Mouse (Mus musculus) skeletal muscle tissue, adult 2 months (tissue): ENCODE measurements around the gene Macf1.

Experiments used
- DNase-seq: peaks from one replicate; pipeline ENCODE4 v3.0.0-alpha.2; 2012; ENCODE audit warnings: low read depth, low spot score

Macf1 gene

GRCm38 (mm10) chr4:123409752-123410151 lies 274.4 kb downstream of the Macf1 start:
- no peak for DNase-seq

GRCm38 (mm10) chr4:123409034-123409692 lies 275.0 kb downstream of the Macf1 start:
- no peak for DNase-seq

GRCm38 (mm10) chr4:123407792-123408191 lies 276.4 kb downstream of the Macf1 start:
- DNase-seq, result no peak

- DNase-seq, result no peak
Observed at GRCm38 (mm10) chr4:123404056-123404455, 280.1 kb downstream of the Macf1 start.

- DNase-seq, result no peak
Observed at GRCm38 (mm10) chr4:123402244-123402643, 281.9 kb downstream of the Macf1 start.

GRCm38 (mm10) chr4:123401265-123401664 lies 282.9 kb downstream of the Macf1 start:
- no peak for DNase-seq

GRCm38 (mm10) chr4:123397643-123398434 lies 286.3 kb downstream of the Macf1 start:
- DNase-seq, result no peak

- DNase-seq, result no peak
Observed at GRCm38 (mm10) chr4:123397049-123397448, 287.1 kb downstream of the Macf1 start.

GRCm38 (mm10) chr4:123395435-123396000 lies 288.6 kb downstream of the Macf1 start:
- DNase-seq, result no peak

- DNase-seq, result no peak
Observed at GRCm38 (mm10) chr4:123394878-123395277, 289.3 kb downstream of the Macf1 start.

GRCm38 (mm10) chr4:123394269-123394668 lies 289.9 kb downstream of the Macf1 start:
- DNase-seq, result no peak

- DNase-seq, result no peak
Observed at GRCm38 (mm10) chr4:123393004-123393403, 291.2 kb downstream of the Macf1 start.

- no peak for DNase-seq
Observed at GRCm38 (mm10) chr4:123392187-123392586, 292.0 kb downstream of the Macf1 start.

GRCm38 (mm10) chr4:123385028-123385427 lies 299.1 kb downstream of the Macf1 start:
- no peak for DNase-seq

GRCm38 (mm10) chr4:123383173-123383572 lies 301.0 kb downstream of the Macf1 start:
- no peak for DNase-seq

GRCm38 (mm10) chr4:123382051-123382450 lies 302.1 kb downstream of the Macf1 start:
- no peak for DNase-seq

- no peak for DNase-seq
Observed at GRCm38 (mm10) chr4:123381598-123381997, 302.6 kb downstream of the Macf1 start.

- no peak for DNase-seq
Observed at GRCm38 (mm10) chr4:123376031-123376430, 308.1 kb downstream of the Macf1 start.

- DNase-seq, result no peak
Observed at GRCm38 (mm10) chr4:123374316-123375008, 309.7 kb downstream of the Macf1 start.

- DNase-seq, result no peak
Observed at GRCm38 (mm10) chr4:123363555-123363954, 320.6 kb downstream of the Macf1 start.

GRCm38 (mm10) chr4:123360771-123361170 lies 323.4 kb downstream of the Macf1 start:
- DNase-seq, result no peak

- DNase-seq, result no peak
Observed at GRCm38 (mm10) chr4:123358613-123359012, 325.5 kb downstream of the Macf1 start.
